Mouse (Mus musculus): ENCODE measurements at regions not wholly inside any gene's neighbourhood (a gene's known extent, or its start where the extent isn't known, plus 50 kb on each side); places are given as distances from the start of the nearest gene placed in this dataset.

GRCm38 (mm10) chr15:67983253-67983652 is 1482.5 kb upstream of the Lrrc6 start:
- Histone ChIP-seq H3K27ac (ENCODE audit: insufficient read depth, low read depth) (no peak overlapping the region), H3K36me3 (replicated peaks in 1 of 2; ENCODE audit: control insufficient read depth in 1 of 2, insufficient read depth in 1 of 2, low read length in 1 of 2) (no peaks in the 10 kb centered on the region), H3K79me2 (replicated peaks; ENCODE audit: control insufficient read depth, extremely low read depth, insufficient read depth, poor library complexity, severe bottlenecking) (no peaks in the 10 kb centered on the region), H3K4me2 (ENCODE audit: insufficient read depth, low read depth, poor library complexity, severe bottlenecking) (no peak overlapping the region), H3K27me3 (replicated peaks) (no peaks in the 10 kb centered on the region), H3K4me3 (replicated peaks in 1 of 3; ENCODE audit: low read depth in 2 of 3, low read length in 2 of 3, poor library complexity in 1 of 3) (no peak overlapping the region), H3K9ac (ENCODE audit: insufficient read depth, low read depth) (no peak overlapping the region), H3K4me1 (ENCODE audit: control insufficient read depth in 1 of 2, insufficient read depth in 2 of 2) (peaks cover 3 to 4% of the 10 kb centered on the region in 2 experiments; a peak in 2 of 4 replicates), H3K9me3 (replicated peaks; ENCODE audit: low read length) (no peaks in the 10 kb centered on the region)
- dilution Hi-C loops (cut with MboI; ENCODE audit: extremely low pct_ligation_motif_present, extremely low pct_unique_long_range_greater_than_20kb, low sequenced_read_pairs) (no loop called here), in situ Hi-C loops (cut with MboI; ENCODE audit: low pct_ligation_motif_present, low pct_unique_long_range_greater_than_20kb, low sequenced_read_pairs) (no loop called here)
- TF ChIP-seq MAZ (IDR thresholded peaks at IDR 0.05; ENCODE audit: low read depth, low read length) = no peak
- TF ChIP-seq EP300 (IDR thresholded peaks at IDR 0.05; ENCODE audit: low read length) = no peak
- peak; percentile 54 for TF ChIP-seq RAD21 (IDR thresholded peaks at IDR 0.05; ENCODE audit: low read depth, low read length)
- TF ChIP-seq CTCF (conservative IDR thresholded peaks at IDR 0.05 in 1 of 2, IDR thresholded peaks at IDR 0.05 in 1 of 2; ENCODE audit: low read depth in 2 of 2, low read length in 2 of 2) = peak; percentile 38 to 60; a peak in 3 of 4 replicates
- TF ChIP-seq IRF4 (IDR thresholded peaks at IDR 0.05; ENCODE audit: low read depth, low read length) = no peak
- TF ChIP-seq SMC3 (IDR thresholded peaks at IDR 0.05; ENCODE audit: low read depth, low read length) = peak; percentile 48
- peak; percentile 31 for DNase-seq (ENCODE audit: extremely low read depth)

- peaks cover 3 to 4% of the 10 kb centered on the region in 2 experiments; a peak in 2 of 4 replicates for H3K4me1 ChIP-seq (ENCODE audit: control insufficient read depth in 1 of 2, insufficient read depth in 2 of 2)
- H3K27ac ChIP-seq (ENCODE audit: insufficient read depth, low read depth) = no peak overlapping the region
- in situ Hi-C loops (cut with MboI; ENCODE audit: low pct_ligation_motif_present, low pct_unique_long_range_greater_than_20kb, low sequenced_read_pairs) = no loop called here
- H3K4me2 ChIP-seq (ENCODE audit: insufficient read depth, low read depth, poor library complexity, severe bottlenecking) = no peak overlapping the region
- no peak overlapping the region for H3K4me3 ChIP-seq (replicated peaks in 1 of 3; ENCODE audit: low read depth in 2 of 3, low read length in 2 of 3, poor library complexity in 1 of 3)
- H3K9me3 ChIP-seq (replicated peaks; ENCODE audit: low read length) = no peaks in the 10 kb centered on the region
- TF ChIP-seq ZKSCAN1 (IDR thresholded peaks at IDR 0.05; ENCODE audit: borderline replicate concordance, low read depth, low read length) (no peak), E2F4 (IDR thresholded peaks at IDR 0.05; ENCODE audit: insufficient replicate concordance, low read depth, low read length) (no peak), JUND (conservative IDR thresholded peaks at IDR 0.05; ENCODE audit: low read depth, low read length) (no peak), TBP (conservative IDR thresholded peaks at IDR 0.05; ENCODE audit: low read depth, low read length) (no peak), MAFK (IDR thresholded peaks at IDR 0.05; ENCODE audit: insufficient replicate concordance, low read length) (no peak), ZMIZ1 (IDR thresholded peaks at IDR 0.05; ENCODE audit: low read depth, low read length) (no peak), HCFC1 (IDR thresholded peaks at IDR 0.05; ENCODE audit: low read depth, low read length) (no peak), MAZ (IDR thresholded peaks at IDR 0.05; ENCODE audit: low read depth, low read length) (no peak), ELF1 (IDR thresholded peaks at IDR 0.05; ENCODE audit: low read depth, low read length) (no peak), SMC3 (IDR thresholded peaks at IDR 0.05; ENCODE audit: low read depth, low read length) (no peak), CHD2 (IDR thresholded peaks at IDR 0.05; ENCODE audit: low read length) (no peak), ETS1 (conservative IDR thresholded peaks at IDR 0.05; ENCODE audit: low read depth, low read length) (no peak), MAX (IDR thresholded peaks at IDR 0.05; ENCODE audit: low read length) (no peak), BHLHE40 (IDR thresholded peaks at IDR 0.05; ENCODE audit: low read depth, low read length) (no peak), POLR2A (IDR thresholded peaks at IDR 0.05; ENCODE audit: low read depth, low read length) (no peak), RCOR1 (conservative IDR thresholded peaks at IDR 0.05; ENCODE audit: low read depth, low read length) (no peak), MYC (IDR thresholded peaks at IDR 0.05; ENCODE audit: low read depth, low read length) (no peak), MEF2A (IDR thresholded peaks at IDR 0.05; ENCODE audit: borderline replicate concordance, low read depth, low read length) (no peak), USF1 (IDR thresholded peaks at IDR 0.05; ENCODE audit: low read depth, low read length) (no peak)
- DNase-seq (ENCODE audit: extremely low read depth) = no peak
- dilution Hi-C loops (cut with MboI; ENCODE audit: extremely low pct_ligation_motif_present, extremely low pct_unique_long_range_greater_than_20kb, low sequenced_read_pairs) = no loop called here
- H3K36me3 ChIP-seq (replicated peaks in 1 of 2; ENCODE audit: control insufficient read depth in 1 of 2, insufficient read depth in 1 of 2, low read length in 1 of 2) = no peaks in the 10 kb centered on the region
- no peaks in the 10 kb centered on the region for H3K79me2 ChIP-seq (replicated peaks; ENCODE audit: control insufficient read depth, extremely low read depth, insufficient read depth, poor library complexity, severe bottlenecking)
- no peaks in the 10 kb centered on the region for H3K27me3 ChIP-seq (replicated peaks)
- H3K9ac ChIP-seq (ENCODE audit: insufficient read depth, low read depth) = no peak overlapping the region
Observed at GRCm38 (mm10) chr15:67981876-67982275, 1481.2 kb upstream of the Lrrc6 start.

Measured in CH12.LX (cell line).